Mouse (Mus musculus) hindbrain, embryonic 16.5 days (tissue): ENCODE measurements around the gene Gm11549. TPM values are rescaled to one million over a fixed set of nuclear protein-coding genes. Genes with fewer than 3 reads are reported as not detected.
A peak's percentile ranks its signal among the peaks of the same experiment; 100 is the strongest.

Experiments
- ATAC-seq: fragments of 200-750 bp; cut with Nextera tagmentation; 2 replicates; pipeline ENCODE4 v1.8.0; 2017; ENCODE audit warnings: moderate TSS enrichment, moderate library complexity
- H3K27ac ChIP-seq: fragments of 300-500 bp; sonication (generic); 2 replicates; pipeline ENCODE4 v1.5.1; 2014; ENCODE audit warnings: low read depth, mild to moderate bottlenecking, control low read depth, low read length, moderate library complexity
- H3K27me3 ChIP-seq: fragments of 300-500 bp; sonication (generic); replicated peaks from 2 replicates; pipeline ENCODE4 v1.6.1; 2014; ENCODE audit warnings: low read length; ENCODE audit not compliant: control insufficient read depth, insufficient read depth
- H3K36me3 ChIP-seq: fragments of 300-500 bp; sonication (generic); 2 replicates; pipeline ENCODE4 v1.6.1; 2014; ENCODE audit warnings: mild to moderate bottlenecking, low read length, moderate library complexity, mixed read lengths; ENCODE audit not compliant: control insufficient read depth, insufficient read depth
- H3K4me1 ChIP-seq: fragments of 300-500 bp; sonication (generic); 2 replicates; pipeline ENCODE4 v1.6.1; 2014; ENCODE audit warnings: low read depth, low read length; ENCODE audit not compliant: control insufficient read depth, insufficient read depth
- H3K4me2 ChIP-seq: fragments of 300-500 bp; sonication (generic); 2 replicates; pipeline ENCODE4 v1.6.1; 2014; ENCODE audit warnings: mild to moderate bottlenecking, low read length, control low read depth, moderate library complexity
- H3K4me3 ChIP-seq: fragments of 300-500 bp; sonication (generic); 2 replicates; pipeline ENCODE4 v1.5.1; 2014; ENCODE audit warnings: mild to moderate bottlenecking, low read length, control low read depth, moderate library complexity
- H3K9ac ChIP-seq: fragments of 300-500 bp; sonication (generic); 2 replicates; pipeline ENCODE4 v1.6.1; 2014; ENCODE audit warnings: low read depth, mild to moderate bottlenecking, control low read depth, low read length, moderate library complexity
- H3K9me3 ChIP-seq: fragments of 300-500 bp; sonication (generic); 2 replicates; pipeline ENCODE4 v1.6.1; 2014; ENCODE audit warnings: mild to moderate bottlenecking, low read length, moderate library complexity; ENCODE audit not compliant: control insufficient read depth
- WGBS: fragments of 180-500 bp; shearing (Covaris S2); extraction: QIAGEN DNeasy Blood & Tissue Kit; methylation state at CpG from one replicate; pipeline ENCODE4 v1.1.7; 2014; 5-methylcytosine and 5-hydroxymethylcytosine counted together
- polyA plus RNA-seq: library from polyadenylated mRNA; unstranded; fragments of >200 nt; fragmentation: Nextera tagmentation; extraction: Ambion mirVana; gene quantifications from 2 replicates; pipeline ENCODE4 v1.2.1, GENCODE M21; 2015

Gm11549 gene
- polyA plus RNA-seq, 1 experiment from 2014 or later = 0.75 TPM

DNA sequence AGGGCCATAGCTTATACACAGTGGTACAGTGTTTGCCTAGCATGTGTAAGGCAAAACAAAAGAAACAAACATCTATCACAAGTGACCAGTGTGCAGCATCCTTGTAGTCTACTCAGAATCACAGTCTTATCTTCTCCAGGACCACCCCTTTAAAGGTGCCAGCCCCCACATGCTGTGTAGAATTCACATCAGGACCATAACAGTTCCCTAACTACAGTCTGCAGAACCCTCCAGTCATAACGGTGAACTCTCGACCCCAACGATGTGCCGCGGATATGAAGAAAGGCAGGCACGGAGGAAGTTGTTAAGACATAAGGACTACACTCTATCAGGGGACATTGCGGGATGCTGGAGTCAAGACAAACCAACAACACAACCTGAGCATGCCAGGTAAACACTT, 22.2 kb downstream of the Gm11549 start:
- Histone ChIP-seq H3K4me1 (no peaks in the 10 kb centered on the region), H3K27ac (no peak overlapping the region), H3K4me2 (no peak overlapping the region), H3K9me3 (no peaks in the 10 kb centered on the region), H3K9ac (no peak overlapping the region), H3K27me3 (no peaks in the 10 kb centered on the region), H3K36me3 (no peaks in the 10 kb centered on the region), H3K4me3 (no peak overlapping the region)
- WGBS = 94% methylated on average over 7 of the region's 7 CpGs
- ATAC-seq = no peak

DNA sequence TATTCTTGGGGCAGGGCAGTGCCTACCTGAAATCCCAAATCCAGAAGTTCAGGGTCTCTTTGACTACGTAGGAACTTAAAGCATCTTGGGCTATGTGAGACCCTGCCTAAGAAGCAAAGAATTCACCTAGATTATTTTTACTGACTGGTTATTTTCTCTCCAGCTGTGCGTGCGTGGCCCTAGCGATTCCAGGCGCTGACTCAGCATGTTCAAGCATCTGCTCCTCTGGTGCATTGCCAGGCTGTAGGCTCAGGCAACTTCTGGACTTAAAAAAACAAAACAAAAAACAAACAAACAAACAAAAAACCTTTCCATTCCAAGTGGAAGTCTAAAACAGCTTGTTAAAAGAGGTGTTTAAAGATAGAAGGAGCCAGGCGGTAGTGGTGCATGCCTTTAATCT, 23.4 kb downstream of the Gm11549 start:
- no peak overlapping the region for H3K27ac ChIP-seq
- H3K36me3 ChIP-seq = no peaks in the 10 kb centered on the region
- WGBS = 79% methylated on average over 6 of the region's 6 CpGs
- no peak overlapping the region for H3K4me2 ChIP-seq
- no peak overlapping the region for H3K4me3 ChIP-seq
- H3K9ac ChIP-seq = no peak overlapping the region
- H3K9me3 ChIP-seq = no peaks in the 10 kb centered on the region
- ATAC-seq = no peak
- no peaks in the 10 kb centered on the region for H3K4me1 ChIP-seq
- H3K27me3 ChIP-seq = no peaks in the 10 kb centered on the region

DNA sequence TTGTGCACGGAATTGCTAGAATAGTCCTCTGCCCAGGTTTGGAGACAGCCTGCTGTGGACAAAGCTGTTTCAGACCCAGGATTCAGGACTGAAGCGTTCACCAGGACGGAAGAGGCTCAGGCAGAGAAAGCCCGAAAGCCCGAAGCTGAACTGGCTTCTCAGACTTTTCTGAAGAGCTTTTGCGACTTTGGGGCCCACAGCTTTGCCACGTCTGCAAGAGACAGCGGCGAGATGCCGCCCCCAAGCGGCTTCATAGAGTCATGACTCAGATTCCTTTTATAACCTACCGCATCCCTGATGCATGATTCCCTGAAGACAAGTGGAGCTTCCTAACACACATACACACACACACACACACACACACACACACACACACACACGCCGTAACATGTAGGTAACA, 24.9 kb downstream of the Gm11549 start:
- 18% methylated on average over 14 of the region's 14 CpGs for WGBS
- Histone ChIP-seq H3K9me3 (no peaks in the 10 kb centered on the region), H3K36me3 (no peaks in the 10 kb centered on the region), H3K4me1 (no peaks in the 10 kb centered on the region), H3K4me3 (no peak overlapping the region), H3K9ac (no peak overlapping the region), H3K4me2 (no peak overlapping the region), H3K27me3 (no peaks in the 10 kb centered on the region), H3K27ac (no peak overlapping the region)
- peak; percentile 69 for ATAC-seq

DNA sequence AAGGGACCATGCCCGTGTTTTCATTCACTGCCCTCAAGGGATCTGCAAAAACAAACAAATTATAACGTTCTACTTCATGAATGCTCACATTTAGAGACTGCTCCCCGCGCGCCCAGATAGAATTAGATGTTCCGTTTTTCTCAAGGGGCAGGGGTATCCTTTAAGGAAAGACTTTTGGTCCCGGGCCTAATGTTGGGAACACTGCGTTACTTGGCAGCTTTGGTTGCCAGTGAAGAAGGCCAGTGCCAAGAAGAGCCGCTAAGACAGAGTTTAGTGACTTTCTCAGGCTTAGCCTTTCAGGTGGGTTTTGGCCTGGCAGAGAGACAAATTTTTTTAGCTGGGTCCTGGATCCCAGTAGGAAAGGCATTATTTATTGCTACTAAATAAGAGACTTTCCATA, 25.3 kb downstream of the Gm11549 start:
- H3K27ac ChIP-seq = no peak overlapping the region
- 85% methylated on average over 9 of the region's 9 CpGs for WGBS
- H3K4me3 ChIP-seq = no peak overlapping the region
- no peak overlapping the region for H3K9ac ChIP-seq
- no peak overlapping the region for H3K4me2 ChIP-seq
- H3K27me3 ChIP-seq = no peaks in the 10 kb centered on the region
- no peaks in the 10 kb centered on the region for H3K36me3 ChIP-seq
- ATAC-seq = no peak
- no peaks in the 10 kb centered on the region for H3K4me1 ChIP-seq
- no peaks in the 10 kb centered on the region for H3K9me3 ChIP-seq

DNA sequence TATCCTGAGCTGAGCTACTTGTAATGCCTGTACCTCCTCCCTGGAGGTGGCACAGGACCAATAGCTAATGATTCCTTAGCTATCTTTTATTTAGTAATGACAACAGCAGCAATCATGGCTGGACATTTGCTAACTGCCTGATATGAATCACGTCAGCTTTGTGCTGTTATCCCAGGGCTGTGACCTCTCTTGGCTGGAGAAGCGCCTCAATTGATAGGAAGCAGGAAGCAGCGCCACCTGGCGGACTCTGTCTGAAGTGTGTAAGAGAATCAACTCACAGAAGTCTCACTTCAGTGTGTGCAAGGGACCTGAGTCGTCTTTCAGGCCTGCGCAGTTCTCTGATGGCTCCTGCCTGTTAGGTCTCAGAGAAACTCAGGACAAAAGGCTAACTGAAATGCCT, 26.2 kb downstream of the Gm11549 start:
- Histone ChIP-seq H3K27ac (no peak overlapping the region), H3K27me3 (no peaks in the 10 kb centered on the region), H3K9me3 (no peaks in the 10 kb centered on the region), H3K4me3 (no peak overlapping the region), H3K4me2 (no peak overlapping the region), H3K9ac (no peak overlapping the region), H3K4me1 (no peaks in the 10 kb centered on the region), H3K36me3 (no peaks in the 10 kb centered on the region)
- WGBS = 7% methylated on average over 6 of the region's 6 CpGs
- peak; percentile 82 for ATAC-seq

DNA sequence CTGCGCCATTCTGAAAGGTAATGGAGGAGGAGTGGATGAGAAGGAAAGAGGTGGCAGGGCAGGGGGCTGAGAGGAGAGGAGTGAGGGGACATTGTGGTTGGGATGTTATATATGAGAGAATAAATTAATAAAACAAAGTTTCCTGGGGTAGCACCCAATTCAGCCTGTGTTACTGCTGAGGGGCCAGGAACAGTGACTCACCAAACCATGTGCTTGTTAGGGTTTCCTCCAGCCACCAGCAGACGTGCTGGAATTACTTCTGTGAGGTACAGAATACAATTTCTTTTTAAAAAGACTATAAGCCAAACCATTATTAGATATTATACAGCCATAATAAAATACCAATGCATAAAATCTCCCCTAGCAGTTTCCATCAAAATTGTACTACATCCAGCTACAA, 27.0 kb downstream of the Gm11549 start:
- no peak overlapping the region for H3K9ac ChIP-seq
- ATAC-seq = no peak
- H3K4me1 ChIP-seq = no peaks in the 10 kb centered on the region
- no peaks in the 10 kb centered on the region for H3K9me3 ChIP-seq
- no peak overlapping the region for H3K27ac ChIP-seq
- H3K4me2 ChIP-seq = no peak overlapping the region
- no peak overlapping the region for H3K4me3 ChIP-seq
- H3K36me3 ChIP-seq = no peaks in the 10 kb centered on the region
- H3K27me3 ChIP-seq = no peaks in the 10 kb centered on the region
- 76% methylated on average over 2 of the region's 2 CpGs for WGBS

DNA sequence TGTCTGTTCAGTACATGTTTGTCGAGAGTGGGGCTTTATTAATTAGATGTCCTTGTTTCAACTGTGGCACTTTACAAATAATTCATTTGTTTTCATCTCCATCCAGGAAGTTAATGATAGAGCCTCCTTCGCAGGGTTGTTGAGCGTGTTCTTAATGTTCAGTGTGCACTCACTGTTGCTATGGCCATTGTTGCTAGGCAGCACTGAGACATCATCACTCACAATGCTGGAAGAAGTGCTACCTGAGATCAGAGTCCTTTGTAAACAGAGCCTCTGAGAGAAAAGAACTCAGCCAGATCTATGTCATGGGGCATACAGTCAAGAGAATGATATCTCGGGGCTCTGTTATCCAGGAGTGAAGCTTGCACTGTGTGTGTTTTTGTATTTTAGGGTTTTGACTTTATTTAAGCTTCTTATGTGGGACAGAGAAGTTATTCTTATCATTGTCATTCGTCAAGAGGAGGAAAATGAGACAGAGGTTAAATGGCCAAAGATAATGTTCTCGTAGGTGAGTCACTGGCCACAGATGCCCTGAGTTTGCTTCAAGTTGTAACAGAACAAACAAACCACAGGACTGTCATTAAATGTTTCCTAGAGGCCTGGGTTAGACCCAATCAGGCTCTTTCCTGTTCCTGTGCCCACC, 27.9 kb downstream of the Gm11549 start:
- WGBS = 61% methylated on average over 6 of the region's 6 CpGs
- no peaks in the 10 kb centered on the region for H3K27me3 ChIP-seq
- no peaks in the 10 kb centered on the region for H3K4me1 ChIP-seq
- no peaks in the 10 kb centered on the region for H3K9me3 ChIP-seq
- H3K36me3 ChIP-seq = no peaks in the 10 kb centered on the region
- no peak overlapping the region for H3K4me2 ChIP-seq
- H3K9ac ChIP-seq = no peak overlapping the region
- ATAC-seq = peak; percentile 81
- H3K4me3 ChIP-seq = no peak overlapping the region
- no peak overlapping the region for H3K27ac ChIP-seq

DNA sequence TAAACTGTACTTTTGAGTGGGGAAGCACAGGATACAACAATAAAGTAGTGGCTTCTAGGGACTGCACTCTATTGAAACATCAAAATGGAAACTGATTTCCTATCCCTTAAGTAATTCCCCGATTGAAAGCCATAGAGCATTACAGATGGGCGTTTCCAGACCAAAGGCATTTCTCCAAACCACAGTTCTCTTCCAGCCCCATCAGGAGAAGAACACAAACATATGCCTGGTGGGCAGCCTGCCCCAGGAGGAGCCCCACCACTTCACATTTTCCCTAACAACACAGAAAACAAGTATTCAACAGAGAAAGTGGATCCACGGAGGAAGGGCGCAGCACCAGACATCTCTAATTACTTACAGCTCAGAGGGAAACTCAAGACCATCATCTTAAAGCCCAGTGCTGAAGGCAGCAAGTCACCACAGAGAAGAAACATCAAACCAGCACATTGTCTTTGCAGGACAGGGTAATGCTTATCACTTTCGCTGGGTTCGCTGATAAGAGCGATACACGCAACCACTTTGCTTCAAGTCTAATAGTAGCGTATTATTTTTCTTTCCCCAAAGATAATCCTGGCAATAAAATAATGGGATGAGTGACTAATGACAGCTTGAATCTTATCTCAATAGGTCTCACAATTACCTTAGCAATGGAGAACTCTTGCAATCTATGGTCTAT, 28.8 kb downstream of the Gm11549 start:
- no peak overlapping the region for H3K27ac ChIP-seq
- 84% methylated on average over 9 of the region's 9 CpGs for WGBS

DNA sequence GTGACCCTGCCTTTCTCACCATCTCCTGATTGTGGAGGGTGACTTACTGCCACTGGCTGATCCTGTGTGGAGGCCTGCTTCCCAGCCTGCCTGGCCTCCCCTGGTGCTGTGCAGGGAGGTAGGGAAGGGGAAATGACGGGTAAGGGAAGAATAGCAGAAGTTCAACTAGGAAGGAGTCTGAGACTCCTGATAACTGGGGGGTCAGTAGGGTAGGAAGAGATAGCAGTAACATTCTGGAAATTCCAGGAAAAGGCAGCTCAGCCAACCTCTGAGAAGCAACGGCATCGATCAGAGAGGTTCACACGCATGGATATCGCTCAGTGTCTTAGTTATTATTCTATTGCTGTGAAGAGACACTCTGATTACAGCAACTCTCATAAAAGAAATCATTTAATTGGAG, 30.1 kb downstream of the Gm11549 start:
- no peak overlapping the region for H3K4me2 ChIP-seq
- H3K9ac ChIP-seq = no peak overlapping the region
- no peak for ATAC-seq
- no peaks in the 10 kb centered on the region for H3K36me3 ChIP-seq
- 95% methylated on average over 5 of the region's 5 CpGs for WGBS
- no peak overlapping the region for H3K4me3 ChIP-seq
- H3K9me3 ChIP-seq = no peaks in the 10 kb centered on the region
- no peaks in the 10 kb centered on the region for H3K27me3 ChIP-seq
- no peak overlapping the region for H3K27ac ChIP-seq
- H3K4me1 ChIP-seq = no peaks in the 10 kb centered on the region

More for the DNA sequence above, 28.8 kb downstream of the Gm11549 start:
- no peak overlapping the region for H3K4me3 ChIP-seq
- no peak for ATAC-seq
- no peaks in the 10 kb centered on the region for H3K9me3 ChIP-seq
- H3K4me2 ChIP-seq = no peak overlapping the region
- no peak overlapping the region for H3K9ac ChIP-seq
- no peaks in the 10 kb centered on the region for H3K36me3 ChIP-seq
- no peaks in the 10 kb centered on the region for H3K27me3 ChIP-seq
- H3K4me1 ChIP-seq = no peaks in the 10 kb centered on the region
